Mouse (Mus musculus) liver, embryonic 14 days (tissue): ENCODE measurements around the gene Slc5a4b. TPM values are rescaled to one million over a fixed set of nuclear protein-coding genes. Genes with fewer than 3 reads are reported as not detected.

Experiments
- polyA plus RNA-seq: library from polyadenylated mRNA; depleted of rRNA; stranded (reverse); fragments of >200 nt; gene quantifications from 2 replicates; pipeline ENCODE4 v1.2.3, GENCODE M21; 2012; rRNA removed

Gene Slc5a4b
- polyA plus RNA-seq = 0.03 and 0.08 TPM in 2 replicates

GRCm38 (mm10) chr10:76110861-76111260, at the start of gene Slc5a4b:
Gene Slc5a4b, minus strand, starts transcription at chr10:76110961.

GRCm38 (mm10) chr10:76147278-76147677, 36.5 kb upstream of the Slc5a4b start, which contains the start of gene Slc5a4a:
Gene Slc5a4a, plus strand, starts transcription at chr10:76147451.

GRCm38 (mm10) chr10:76032402-76033118, 78.2 kb downstream of the Slc5a4b start, which contains the start of gene Zfp280b:
Gene Zfp280b, plus strand, starts transcription at chr10:76032650.

Other genes starting within 250 kb of the Slc5a4b start
- gene Derl3, start 217.5 kb downstream of the Slc5a4b start, polyA plus RNA-seq = 0.25 and 0.42 TPM in 2 replicates
- 25.7 and 31.4 TPM in 2 replicates for gene Smarcb1, start 189.3 kb downstream of the Slc5a4b start, polyA plus RNA-seq
- 47.5 and 59.7 TPM in 2 replicates for gene Chchd10, start 177.8 kb downstream of the Slc5a4b start, polyA plus RNA-seq
- gene Mmp11, start 174.5 kb downstream of the Slc5a4b start, polyA plus RNA-seq = 1.3 and 1.8 TPM in 2 replicates
- gene Gm867, start 170.3 kb downstream of the Slc5a4b start, polyA plus RNA-seq = 20.8 and 25.9 TPM in 2 replicates
- 0.52 and 1.2 TPM in 2 replicates for gene Vpreb3, start 167.9 kb downstream of the Slc5a4b start, polyA plus RNA-seq
- gene Gm5134, start 156.4 kb downstream of the Slc5a4b start, polyA plus RNA-seq = 0.03 and 0.05 TPM in 2 replicates
- 7.5 and 8.2 TPM in 2 replicates for gene Zfp280b, start 78.3 kb downstream of the Slc5a4b start, polyA plus RNA-seq
- 0.06 TPM in 2 replicates for gene Slc5a4a, start 36.5 kb upstream of the Slc5a4b start, polyA plus RNA-seq
- 3.2 and 4.0 TPM in 2 replicates for gene Prmt2, start 126.9 kb upstream of the Slc5a4b start, polyA plus RNA-seq
- gene S100b, start 142.9 kb upstream of the Slc5a4b start, polyA plus RNA-seq = 0.03 and 0.11 TPM in 2 replicates
- 1.8 TPM in 2 replicates for gene Dip2a, start 234.3 kb upstream of the Slc5a4b start, polyA plus RNA-seq